Mouse (Mus musculus) G1E (cell line): Measurements from ENCODE around the gene Dmrt1. TPM values are rescaled to one million over a fixed set of nuclear protein-coding genes. Genes with fewer than 3 reads are reported as not detected.

ENCODE experiments used
- ATAC-seq: 2 replicates; pipeline ENCODE4 v1.8.0; 2016; ENCODE audit warnings: mild to moderate bottlenecking; ENCODE audit not compliant: insufficient number of reproducible peaks, poor library complexity, low FRiP score, severe bottlenecking; ENCODE audit errors: extremely low read depth
- DNase-seq: peaks from one replicate; pipeline ENCODE4 v3.0.0; 2012; ENCODE audit warnings: low spot score
- H3K27me3 ChIP-seq: 2 replicates; pipeline ENCODE4 v1.6.1; 2012; ENCODE audit warnings: mild to moderate bottlenecking, low read length, inconsistent platforms; ENCODE audit not compliant: insufficient read depth
- H3K36me3 ChIP-seq: replicated peaks from 2 replicates; pipeline ENCODE3; 2012; ENCODE audit warnings: mild to moderate bottlenecking, inconsistent platforms
- H3K4me1 ChIP-seq: 2 replicates; pipeline ENCODE4 v1.6.1; 2012; ENCODE audit warnings: low read depth, low read length, inconsistent platforms, mixed read lengths; ENCODE audit not compliant: insufficient read depth
- H3K4me3 ChIP-seq: 2 replicates; pipeline ENCODE4 v1.5.1; 2012; ENCODE audit warnings: low read depth, mild to moderate bottlenecking, inconsistent platforms, low read length, moderate library complexity, mixed read lengths
- H3K9me3 ChIP-seq: replicated peaks from 2 replicates; pipeline ENCODE4 v1.6.1; 2012; ENCODE audit warnings: inconsistent platforms
- CTCF ChIP-seq: IDR thresholded peaks from 2 replicates; pipeline ENCODE4 v1.5.1; 2012; ENCODE audit warnings: low read depth, low read length, inconsistent platforms, mixed read lengths
- GATA1 ChIP-seq: IDR thresholded peaks from 2 replicates; pipeline ENCODE4 v1.6.1; 2012; ENCODE audit warnings: borderline replicate concordance, low read length, inconsistent platforms, mixed read lengths
- GATA2 ChIP-seq: IDR thresholded peaks from 2 replicates; pipeline ENCODE4 v1.6.1; 2012; ENCODE audit warnings: low read depth, low read length, inconsistent platforms, borderline replicate concordance
- POLR2AphosphoS5 ChIP-seq: IDR thresholded peaks from 2 replicates; pipeline ENCODE4 v1.6.1; 2012; ENCODE audit warnings: low read depth, low read length, inconsistent platforms; ENCODE audit not compliant: insufficient replicate concordance
- TAL1 ChIP-seq: conservative IDR thresholded peaks from 2 replicates; pipeline ENCODE4 v1.6.1; 2012; ENCODE audit warnings: low read depth, low read length, inconsistent platforms, mixed read lengths
- polyA plus RNA-seq: library from polyadenylated mRNA; stranded (reverse); fragments of >175 nt; gene quantifications from 2 replicates; pipeline ENCODE4 v1.2.3, GENCODE M21; 2012
- total RNA-seq, 2 experiments: library from RNA; stranded (forward) in 1 of 2; stranded (reverse) in 1 of 2; fragments of 200-1000 nt in 1 of 2; fragments of >200 nt in 1 of 2; fragmentation: Nextera tagmentation in 1 of 2; gene quantifications; 2 replicates each; pipeline ENCODE4 v1.2.3; 2014 to 2017

The Dmrt1 gene
- total and polyA plus RNA-seq, 3 experiments: not detected

DNA sequence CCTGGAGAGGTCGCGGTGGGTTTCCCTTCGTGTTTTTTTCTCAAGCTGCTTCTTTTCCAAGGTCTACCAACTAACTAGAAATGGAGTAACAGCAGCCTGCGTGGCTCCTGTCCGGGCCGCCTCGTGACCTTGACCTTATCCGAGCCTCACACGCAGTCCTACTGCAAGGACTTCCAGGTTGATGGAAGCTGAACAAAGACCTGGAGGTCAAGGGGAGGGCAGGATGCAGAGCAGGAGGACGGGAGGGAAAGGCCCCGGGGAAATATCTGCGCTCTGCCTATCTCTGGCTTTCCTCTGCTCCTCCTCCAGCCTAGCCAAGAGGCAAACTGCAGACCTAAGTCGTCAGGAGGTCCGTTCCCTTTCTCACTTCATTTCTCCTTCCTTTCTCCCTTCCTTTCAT lies 18.9 kb upstream of the Dmrt1 start:
- no peak for ATAC-seq
- Histone ChIP-seq H3K4me1 (no peaks in the 10 kb centered on the region), H3K27me3 (no peaks in the 10 kb centered on the region), H3K4me3 (no peak overlapping the region), H3K9me3 (peaks cover 34% of the 10 kb centered on the region), H3K36me3 (no peaks in the 10 kb centered on the region)
- TF ChIP-seq GATA2: no peak
- no peak for TF ChIP-seq TAL1
- no peak for TF ChIP-seq CTCF
- TF ChIP-seq GATA1: no peak
- no peak for TF ChIP-seq POLR2AphosphoS5
- no peak for DNase-seq

DNA sequence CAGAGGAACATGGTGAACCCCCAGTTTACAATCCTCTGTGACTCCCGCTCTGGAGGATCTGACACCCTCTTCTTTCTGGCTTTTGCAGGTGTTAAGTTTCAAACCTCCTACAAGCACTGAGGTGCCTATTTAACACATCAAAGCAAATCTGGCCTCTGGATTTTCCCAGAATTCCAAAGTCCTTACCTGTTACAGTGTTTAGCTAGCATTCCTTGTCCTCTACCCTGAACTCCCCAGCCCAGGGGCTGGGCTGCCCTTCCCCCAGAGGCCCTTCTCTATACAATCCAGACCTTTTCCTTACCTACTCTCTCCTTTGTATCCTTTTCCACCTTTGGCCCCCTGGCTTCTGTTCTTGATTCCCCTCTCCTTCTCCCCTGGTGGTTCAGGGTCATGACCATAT lies 18.1 kb upstream of the Dmrt1 start:
- ATAC-seq: no peak
- H3K4me1 ChIP-seq: no peaks in the 10 kb centered on the region

DNA sequence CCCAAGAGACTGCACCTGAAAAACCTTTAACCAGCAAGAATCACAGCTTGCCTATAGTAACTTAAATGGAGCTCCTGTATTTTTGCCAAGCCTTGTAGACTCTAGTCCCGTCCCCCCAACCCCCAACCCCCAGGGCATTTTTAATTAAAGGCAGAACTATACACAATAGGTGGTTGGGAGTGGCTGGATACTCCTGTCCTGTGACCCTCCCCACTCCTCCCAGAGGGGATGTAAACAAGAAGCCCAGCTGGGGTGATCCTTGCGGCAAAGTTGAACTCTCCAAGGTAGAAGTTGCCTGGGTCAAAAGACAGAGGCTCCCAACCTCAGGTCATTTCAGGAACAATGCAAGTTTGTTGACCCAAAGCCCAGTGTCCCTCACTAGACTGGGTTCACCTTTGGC lies 16.9 kb upstream of the Dmrt1 start:
- DNase-seq: no peak
- no peak for TF ChIP-seq POLR2AphosphoS5
- no peak for TF ChIP-seq TAL1
- no peak for TF ChIP-seq GATA1
- no peak for TF ChIP-seq CTCF
- TF ChIP-seq GATA2: no peak
- Histone ChIP-seq H3K9me3 (peaks cover 35% of the 10 kb centered on the region), H3K27me3 (no peaks in the 10 kb centered on the region), H3K4me3 (no peak overlapping the region), H3K4me1 (no peaks in the 10 kb centered on the region), H3K36me3 (no peaks in the 10 kb centered on the region)
- no peak for ATAC-seq

More for the DNA sequence above, 18.1 kb upstream of the Dmrt1 start:
- no peak overlapping the region for H3K4me3 ChIP-seq
- TF ChIP-seq CTCF (no peak), TAL1 (no peak), GATA2 (no peak), POLR2AphosphoS5 (no peak), GATA1 (no peak)
- H3K27me3 ChIP-seq: no peaks in the 10 kb centered on the region
- DNase-seq: no peak
- H3K9me3 ChIP-seq: peaks cover 35% of the 10 kb centered on the region
- no peaks in the 10 kb centered on the region for H3K36me3 ChIP-seq

DNA sequence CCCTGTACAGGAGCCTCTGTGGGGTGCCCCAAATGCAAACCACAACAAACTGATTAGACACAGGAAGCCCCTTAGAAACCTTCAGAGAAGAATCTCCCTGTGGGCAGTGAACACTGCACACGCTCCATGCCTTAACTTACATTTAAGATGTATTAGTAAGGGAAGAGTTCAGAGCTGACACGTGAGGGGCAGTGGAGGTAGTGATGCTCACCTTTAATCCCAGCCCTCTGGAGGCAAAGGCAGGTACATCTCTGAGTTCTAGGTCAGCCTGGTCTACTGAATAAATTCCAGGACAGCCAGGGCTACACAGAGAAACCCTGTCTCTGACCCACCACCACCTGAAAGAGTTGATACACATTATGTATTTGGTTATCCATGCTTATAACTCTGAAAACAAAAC lies 15.9 kb upstream of the Dmrt1 start:
- DNase-seq: no peak
- Histone ChIP-seq H3K4me1 (no peaks in the 10 kb centered on the region), H3K9me3 (peaks cover 40% of the 10 kb centered on the region), H3K36me3 (no peaks in the 10 kb centered on the region), H3K4me3 (no peak overlapping the region), H3K27me3 (no peaks in the 10 kb centered on the region)
- no peak for ATAC-seq
- TF ChIP-seq GATA1 (no peak), POLR2AphosphoS5 (no peak), CTCF (no peak), TAL1 (no peak), GATA2 (no peak)

DNA sequence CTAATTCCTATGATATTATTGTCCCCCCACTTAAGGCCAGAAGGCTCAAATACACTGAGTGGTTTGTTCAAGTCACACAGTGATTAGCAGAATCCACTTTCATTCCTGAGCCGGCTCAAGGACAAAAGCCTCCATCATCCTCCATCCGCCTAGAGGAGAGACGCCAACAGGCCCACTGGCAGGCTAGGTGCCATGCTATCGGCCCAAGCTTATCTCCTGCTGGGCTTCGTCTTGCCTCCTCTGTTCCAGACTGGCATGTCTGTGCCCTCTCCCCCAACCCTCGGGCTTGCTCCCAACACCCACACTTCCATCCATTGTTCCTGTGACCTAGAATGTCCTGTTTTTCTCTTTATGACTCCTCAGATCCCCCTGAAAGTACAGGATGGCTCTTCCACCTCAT lies 8.0 kb upstream of the Dmrt1 start:
- DNase-seq (no peak), ATAC-seq (no peak)
- no peak for TF ChIP-seq POLR2AphosphoS5
- no peak for TF ChIP-seq GATA2
- TF ChIP-seq GATA1: no peak
- TF ChIP-seq TAL1: no peak
- TF ChIP-seq CTCF: no peak
- Histone ChIP-seq H3K4me3 (no peak overlapping the region), H3K9me3 (peaks cover 33% of the 10 kb centered on the region), H3K36me3 (no peaks in the 10 kb centered on the region), H3K27me3 (no peaks in the 10 kb centered on the region), H3K4me1 (no peaks in the 10 kb centered on the region)

DNA sequence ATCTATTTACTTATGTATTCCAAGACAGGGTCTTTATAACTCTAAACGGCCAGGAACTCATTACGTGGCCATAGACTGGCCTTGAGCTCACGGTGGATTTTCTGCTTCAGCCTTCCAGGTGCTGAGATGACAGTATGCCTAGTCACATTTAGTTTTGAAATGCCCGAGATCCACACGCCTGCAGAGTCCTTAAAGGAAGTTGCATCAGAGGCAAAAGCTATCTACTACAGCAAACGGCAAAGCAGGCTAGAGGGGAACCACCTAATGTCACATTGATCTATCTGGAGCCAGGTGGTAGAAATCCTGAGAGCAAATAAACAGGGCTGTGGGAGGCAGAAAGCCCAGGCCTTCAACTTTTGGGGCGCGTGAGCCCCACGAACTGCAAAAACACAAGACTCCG lies 540 bp upstream of the Dmrt1 start:
- no peaks in the 10 kb centered on the region for H3K27me3 ChIP-seq

DNA sequence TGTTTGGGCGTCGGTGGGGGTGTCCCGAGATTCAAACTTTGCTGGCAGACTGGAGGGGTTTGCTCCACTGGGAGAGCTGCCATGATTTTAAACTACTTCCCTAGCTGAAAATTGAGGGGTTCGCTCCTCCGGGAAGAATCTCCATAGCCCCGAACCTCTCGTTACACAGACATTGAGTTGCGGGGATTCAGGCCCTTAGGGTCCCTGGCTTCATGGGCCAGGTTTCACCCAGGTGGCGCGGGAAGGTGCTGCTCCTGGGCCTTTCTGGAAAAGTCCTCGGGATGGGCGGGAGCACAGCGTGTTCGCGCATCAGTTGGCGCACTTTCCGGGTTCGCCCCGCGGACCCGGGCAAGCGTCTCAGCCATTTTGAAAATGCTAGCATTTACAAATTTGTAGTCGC lies 1.2 kb downstream of the Dmrt1 start:
- no peak overlapping the region for H3K4me3 ChIP-seq
- no peak for ATAC-seq
- no peak for DNase-seq
- H3K36me3 ChIP-seq: no peaks in the 10 kb centered on the region
- no peaks in the 10 kb centered on the region for H3K27me3 ChIP-seq
- peaks cover 56% of the 10 kb centered on the region for H3K9me3 ChIP-seq
- TF ChIP-seq GATA2 (no peak), GATA1 (no peak), CTCF (no peak), TAL1 (no peak), POLR2AphosphoS5 (no peak)
- H3K4me1 ChIP-seq: no peaks in the 10 kb centered on the region

More for the DNA sequence above, 540 bp upstream of the Dmrt1 start:
- ATAC-seq (no peak), DNase-seq (no peak)
- TF ChIP-seq POLR2AphosphoS5 (no peak), GATA2 (no peak), TAL1 (no peak), CTCF (no peak), GATA1 (no peak)
- Histone ChIP-seq H3K36me3 (no peaks in the 10 kb centered on the region), H3K4me1 (no peaks in the 10 kb centered on the region), H3K9me3 (peaks cover 51% of the 10 kb centered on the region), H3K4me3 (no peak overlapping the region)
